Mouse (Mus musculus): ENCODE results near the gene I830077J02Rik. TPM values are rescaled to one million over a fixed set of nuclear protein-coding genes. Genes with fewer than 3 reads are reported as not detected.
A peak's percentile ranks its signal among the peaks of the same experiment; 100 is the strongest.

The I830077J02Rik gene
- polyA plus RNA-seq (2016; fragmentation: Nextera tagmentation; extraction: Ambion mirVana): 0.14 and 0.45 TPM in 2 replicates

- 81% methylated on average over 8 of the region's 8 CpGs for WGBS
- H3K4me3 ChIP-seq (replicated peaks): no peak within 1 kb of the TSS
- ATAC-seq (ENCODE audit: low FRiP score): no peak
- no peaks in the 10 kb centered on the region for H3K9me3 ChIP-seq
- no peak within 1 kb of the TSS for H3K27ac ChIP-seq
- peaks cover 3% of the 10 kb centered on the region; the same call in 1 of the 2 replicates for H3K36me3 ChIP-seq (replicated peaks)
- H3K4me1 ChIP-seq: no peaks in the 10 kb centered on the region
- H3K9ac ChIP-seq: no peak within 1 kb of the TSS
- H3K4me2 ChIP-seq: no peak within 1 kb of the TSS
- H3K27me3 ChIP-seq: no peaks in the 10 kb centered on the region
Observed at GRCm38 (mm10) chr3:105932240-105933071, at the start of gene I830077J02Rik. TSS of gene I830077J02Rik (minus strand) at chr3:105932664.

- Histone ChIP-seq H3K4me2 (no peak overlapping the region), H3K36me3 (replicated peaks) (peaks cover 13% of the 10 kb centered on the region), H3K9ac (no peak overlapping the region), H3K27ac (no peak overlapping the region), H3K4me3 (replicated peaks) (no peak overlapping the region), H3K4me1 (no peaks in the 10 kb centered on the region), H3K27me3 (no peaks in the 10 kb centered on the region), H3K9me3 (no peaks in the 10 kb centered on the region)
- ATAC-seq (ENCODE audit: low FRiP score): no peak
- WGBS: 94% methylated on average over 2 of the region's 2 CpGs
Observed at GRCm38 (mm10) chr3:105974174-105974573, 41.7 kb upstream of the I830077J02Rik start.

- ATAC-seq (ENCODE audit: low FRiP score): no peak
- Histone ChIP-seq H3K9ac (no peak within 1 kb of the TSS), H3K9me3 (no peaks in the 10 kb centered on the region), H3K27me3 (no peaks in the 10 kb centered on the region), H3K36me3 (replicated peaks) (peaks cover 21% of the 10 kb centered on the region), H3K4me1 (no peaks in the 10 kb centered on the region), H3K4me3 (replicated peaks) (no peak within 1 kb of the TSS), H3K4me2 (no peak within 1 kb of the TSS), H3K27ac (no peak within 1 kb of the TSS)
- WGBS: 90% methylated on average over 3 of the region's 3 CpGs
Observed at GRCm38 (mm10) chr3:105973411-105973810, 40.9 kb upstream of the I830077J02Rik start, which contains the start of gene Ovgp1. TSS of gene Ovgp1 (plus strand) at chr3:105973711.

- no peak for ATAC-seq (ENCODE audit: low FRiP score)
- Histone ChIP-seq H3K36me3 (replicated peaks) (peaks cover 36% of the 10 kb centered on the region), H3K4me2 (no peak overlapping the region), H3K27me3 (no peaks in the 10 kb centered on the region), H3K9ac (no peak overlapping the region), H3K4me3 (replicated peaks) (no peak overlapping the region), H3K4me1 (no peaks in the 10 kb centered on the region), H3K9me3 (no peaks in the 10 kb centered on the region), H3K27ac (no peak overlapping the region)
- WGBS: 79% methylated on average over 5 of the region's 5 CpGs
Observed at GRCm38 (mm10) chr3:105971831-105972446, 39.5 kb upstream of the I830077J02Rik start.

GRCm38 (mm10) chr3:105960700-105961099, 28.2 kb upstream of the I830077J02Rik start:
- H3K9ac ChIP-seq: no peak overlapping the region; the same call in 1 of the 2 replicates
- no peak for ATAC-seq (ENCODE audit: low FRiP score)

GRCm38 (mm10) chr3:105959999-105960398, 27.5 kb upstream of the I830077J02Rik start, which contains the start of gene Atp5f1:
TSS of gene Atp5f1 (minus strand) at chr3:105960099.
- Histone ChIP-seq H3K9ac (peak within 1 kb of the TSS; percentile 93), H3K27ac (peak within 1 kb of the TSS; percentile 85), H3K36me3 (replicated peaks) (peaks cover 37% of the 10 kb centered on the region), H3K4me3 (replicated peaks) (peak within 1 kb of the TSS; percentile 89), H3K9me3 (no peaks in the 10 kb centered on the region), H3K27me3 (no peaks in the 10 kb centered on the region), H3K4me2 (peak within 1 kb of the TSS; percentile 87), H3K4me1 (peaks cover 26% of the 10 kb centered on the region)
- WGBS: 3% methylated on average over 6 of the region's 6 CpGs
- ATAC-seq (ENCODE audit: low FRiP score): no peak

More at GRCm38 (mm10) chr3:105960700-105961099, 28.2 kb upstream of the I830077J02Rik start:
- H3K36me3 ChIP-seq (replicated peaks): peaks cover 42% of the 10 kb centered on the region
- H3K27ac ChIP-seq: no peak overlapping the region
- no peaks in the 10 kb centered on the region for H3K9me3 ChIP-seq
- peaks cover 26% of the 10 kb centered on the region for H3K4me1 ChIP-seq
- peak overlapping the region; percentile 87 for H3K4me2 ChIP-seq
- H3K27me3 ChIP-seq: no peaks in the 10 kb centered on the region
- H3K4me3 ChIP-seq (replicated peaks): peak overlapping the region; percentile 89; the same call in 1 of the 2 replicates
- 95% methylated on average over 2 of the region's 2 CpGs for WGBS

- Histone ChIP-seq H3K27ac (peak overlapping the region; percentile 85), H3K4me1 (peaks cover 26% of the 10 kb centered on the region), H3K27me3 (no peaks in the 10 kb centered on the region), H3K36me3 (replicated peaks) (peaks cover 37% of the 10 kb centered on the region), H3K4me2 (peak overlapping the region; percentile 87), H3K9me3 (no peaks in the 10 kb centered on the region), H3K9ac (peak overlapping the region; percentile 90), H3K4me3 (replicated peaks) (peak overlapping the region; percentile 89)
- WGBS: under 1% methylated on average over 26 of the region's 26 CpGs
- ATAC-seq (ENCODE audit: low FRiP score): peak; percentile 78; the same call in 1 of the 2 replicates
Observed at GRCm38 (mm10) chr3:105959585-105959984, 27.1 kb upstream of the I830077J02Rik start.

GRCm38 (mm10) chr3:105958974-105959580, 26.6 kb upstream of the I830077J02Rik start, which contains the start of gene Wdr77:
TSS of gene Wdr77 (plus strand) at chr3:105959369.
- Histone ChIP-seq H3K4me2 (peak within 1 kb of the TSS; percentile 87), H3K9me3 (no peaks in the 10 kb centered on the region), H3K27ac (peak within 1 kb of the TSS; percentile 85), H3K4me3 (replicated peaks) (peak within 1 kb of the TSS; percentile 89), H3K36me3 (replicated peaks) (peaks cover 35% of the 10 kb centered on the region), H3K9ac (peak within 1 kb of the TSS; percentile 93), H3K4me1 (peaks cover 26% of the 10 kb centered on the region), H3K27me3 (no peaks in the 10 kb centered on the region)
- under 1% methylated on average over 52 of the region's 52 CpGs for WGBS
- peak; percentile 97 for ATAC-seq (ENCODE audit: low FRiP score)

- Histone ChIP-seq H3K9ac (peak overlapping the region; percentile 93), H3K9me3 (no peaks in the 10 kb centered on the region), H3K36me3 (replicated peaks) (peaks cover 32% of the 10 kb centered on the region), H3K4me1 (peaks cover 26% of the 10 kb centered on the region), H3K27ac (no peak overlapping the region), H3K4me2 (peak overlapping the region; percentile 81), H3K4me3 (replicated peaks) (peak overlapping the region; percentile 89), H3K27me3 (no peaks in the 10 kb centered on the region)
- ATAC-seq (ENCODE audit: low FRiP score): no peak
- 44% methylated on average over 5 of the region's 5 CpGs for WGBS
Observed at GRCm38 (mm10) chr3:105958204-105958603, 25.7 kb upstream of the I830077J02Rik start.

GRCm38 (mm10) chr3:105957235-105957634, 24.8 kb upstream of the I830077J02Rik start:
- no peak overlapping the region; the same call in 1 of the 2 replicates for H3K4me2 ChIP-seq
- H3K27ac ChIP-seq: no peak overlapping the region
- no peaks in the 10 kb centered on the region for H3K9me3 ChIP-seq
- peaks cover 26% of the 10 kb centered on the region for H3K4me1 ChIP-seq
- H3K27me3 ChIP-seq: no peaks in the 10 kb centered on the region
- H3K9ac ChIP-seq: peak overlapping the region; percentile 21; the same call in 1 of the 2 replicates
- 94% methylated on average over 1 of the region's 1 CpGs for WGBS
- peaks cover 32% of the 10 kb centered on the region for H3K36me3 ChIP-seq (replicated peaks)
- no peak for ATAC-seq (ENCODE audit: low FRiP score)
- no peak overlapping the region for H3K4me3 ChIP-seq (replicated peaks)

- no peak overlapping the region for H3K27ac ChIP-seq
- no peak overlapping the region for H3K9ac ChIP-seq
- H3K4me3 ChIP-seq (replicated peaks): no peak overlapping the region
- no peak overlapping the region for H3K4me2 ChIP-seq
- no peaks in the 10 kb centered on the region for H3K4me1 ChIP-seq
- no peaks in the 10 kb centered on the region for H3K9me3 ChIP-seq
- ATAC-seq (ENCODE audit: low FRiP score): no peak
- WGBS: 96% methylated on average over 7 of the region's 7 CpGs
- H3K27me3 ChIP-seq: no peaks in the 10 kb centered on the region
- peaks cover 71% of the 10 kb centered on the region for H3K36me3 ChIP-seq (replicated peaks)
Observed at GRCm38 (mm10) chr3:105951348-105951747, 18.9 kb upstream of the I830077J02Rik start.

- WGBS: 93% methylated on average over 4 of the region's 4 CpGs
- no peak overlapping the region for H3K27ac ChIP-seq
- no peak overlapping the region for H3K9ac ChIP-seq
- H3K4me3 ChIP-seq (replicated peaks): no peak overlapping the region
- H3K4me1 ChIP-seq: no peaks in the 10 kb centered on the region
- no peaks in the 10 kb centered on the region for H3K9me3 ChIP-seq
- ATAC-seq (ENCODE audit: low FRiP score): no peak
- H3K36me3 ChIP-seq (replicated peaks): peaks cover 21% of the 10 kb centered on the region
- no peak overlapping the region for H3K4me2 ChIP-seq
- H3K27me3 ChIP-seq: no peaks in the 10 kb centered on the region
Observed at GRCm38 (mm10) chr3:105936111-105936510, 3.6 kb upstream of the I830077J02Rik start.
